Mouse (Mus musculus) cerebellum, adult 2 months (tissue): ENCODE results near the gene Lrrc45.

ENCODE experiments used
- CTCF ChIP-seq: fragments of 200-500 bp; IDR thresholded peaks from 2 replicates; pipeline ENCODE4 v1.5.1; 2011; ENCODE audit warnings: low read depth, mild to moderate bottlenecking, control low read depth, low read length, moderate library complexity, borderline replicate concordance; ENCODE audit not compliant: insufficient read depth
- POLR2A ChIP-seq: fragments of 200-500 bp; IDR thresholded peaks from 2 replicates; pipeline ENCODE4 v1.6.1; 2011; ENCODE audit warnings: low read length, control low read depth, borderline replicate concordance; ENCODE audit not compliant: insufficient read depth

GRCm38 (mm10) chr11:120707225-120707624, 6.5 kb upstream of the Lrrc45 start:
- no peak for TF ChIP-seq CTCF
- TF ChIP-seq POLR2A = no peak
